Mouse (Mus musculus) brain, adult 10 weeks (tissue): ENCODE data around the gene Palmd. TPM values are rescaled to one million over a fixed set of nuclear protein-coding genes. Genes with fewer than 3 reads are reported as not detected.

ENCODE experiments used
- polyA plus RNA-seq: library from polyadenylated mRNA; stranded (reverse); fragments of 350-450 nt; fragmentation: Illumina TruSeq; extraction: RNeasy Lipid Tissue Mini Kit (QIAGEN cat#74804); gene quantifications from one replicate; pipeline ENCODE4 v1.2.3, GENCODE M21; 2015; ENCODE audit warnings: low read depth, low replicate concordance

Palmd gene
- polyA plus RNA-seq = 16.3 TPM

GRCm38 (mm10) chr3:116968540-116968997 lies at the start of gene Palmd:
Gene Palmd (minus strand): TSS chr3:116968987.

GRCm38 (mm10) chr3:116967967-116968366 lies 820 bp downstream of the Palmd start, which contains the start of gene 4930455H04Rik:
Gene 4930455H04Rik (plus strand): TSS chr3:116968267.

Other genes starting within 250 kb of the Palmd start
- 16.1 TPM for gene Agl, start 160.8 kb downstream of the Palmd start, polyA plus RNA-seq
- gene Frrs1, start 109.5 kb downstream of the Palmd start, polyA plus RNA-seq = 0.68 TPM
- not detected for gene 4930455H04Rik, start 720 bp downstream of the Palmd start, polyA plus RNA-seq